Mouse (Mus musculus): ENCODE measurements around the gene Rgl3. TPM values are rescaled to one million over a fixed set of nuclear protein-coding genes. Genes with fewer than 3 reads are reported as not detected.
A peak's percentile ranks its signal among the peaks of the same experiment; 100 is the strongest.

Rgl3 gene
- total and polyA plus RNA-seq, 3 experiments, result not detected

- peak; percentile 88 for TF ChIP-seq NELFE (IDR thresholded peaks at IDR 0.05; ENCODE audit: low read depth, low read length)
- no peak for TF ChIP-seq SMC3 (IDR thresholded peaks at IDR 0.05; ENCODE audit: low read depth, low read length)
- TF ChIP-seq ZKSCAN1 (IDR thresholded peaks at IDR 0.05; ENCODE audit: borderline replicate concordance, low read depth, low read length), result no peak
- TF ChIP-seq CHD1 (IDR thresholded peaks at IDR 0.05; ENCODE audit: low read depth, low read length), result no peak
- peak; percentile 89 for TF ChIP-seq POLR2A (IDR thresholded peaks at IDR 0.05; ENCODE audit: low read depth, low read length)
- no peak for TF ChIP-seq UBTF (IDR thresholded peaks at IDR 0.05; ENCODE audit: low read depth, low read length)
- TF ChIP-seq RCOR1 (conservative IDR thresholded peaks at IDR 0.05; ENCODE audit: low read depth, low read length), result peak; percentile 100
- TF ChIP-seq USF2 (conservative IDR thresholded peaks at IDR 0.05; ENCODE audit: low read depth, low read length), result peak; percentile 99
- peak; percentile 59; the same call in 1 of the 2 replicates for TF ChIP-seq ZMIZ1 (IDR thresholded peaks at IDR 0.05; ENCODE audit: low read depth, low read length)
- TF ChIP-seq RAD21 (IDR thresholded peaks at IDR 0.05; ENCODE audit: low read depth, low read length), result no peak
- no peak for TF ChIP-seq E2F4 (IDR thresholded peaks at IDR 0.05; ENCODE audit: insufficient replicate concordance, low read depth, low read length)
- peak; percentile 90 for TF ChIP-seq ELF1 (IDR thresholded peaks at IDR 0.05; ENCODE audit: low read depth, low read length)
- peak; percentile 74; the same call in 1 of the 2 replicates for TF ChIP-seq POLR2AphosphoS2 (IDR thresholded peaks at IDR 0.05; ENCODE audit: low read depth, low read length)
These were observed 13.2 kb upstream of the Rgl3 start, which contains the start of the genes Ccdc151 and Prkcsh (continued) for GRCm38 (mm10) chr9:22002194-22003162.

- H3K4me3 ChIP-seq (replicated peaks in 1 of 3; ENCODE audit: low read depth in 2 of 3, low read length in 2 of 3, poor library complexity in 1 of 3), result no peak overlapping the region
- peaks cover 27% of the 10 kb centered on the region for H3K27me3 ChIP-seq (replicated peaks)
- no peak overlapping the region for H3K27ac ChIP-seq (ENCODE audit: insufficient read depth, low read depth)
- H3K4me2 ChIP-seq (ENCODE audit: insufficient read depth, low read depth, poor library complexity, severe bottlenecking), result no peak overlapping the region
- H3K36me3 ChIP-seq (replicated peaks in 1 of 2; ENCODE audit: control insufficient read depth in 1 of 2, insufficient read depth in 1 of 2, low read length in 1 of 2), result peaks cover 26 to 30% of the 10 kb centered on the region in 2 experiments
- dilution Hi-C loops (cut with MboI; ENCODE audit: extremely low pct_ligation_motif_present, extremely low pct_unique_long_range_greater_than_20kb, low sequenced_read_pairs) (no loop called here), in situ Hi-C loops (cut with MboI; ENCODE audit: low pct_ligation_motif_present, low pct_unique_long_range_greater_than_20kb, low sequenced_read_pairs) (loop anchor here (5.0 kb wide), 1 partner anchor 39 kb away; the partner anchor contains the start of gene Epor)
- DNase-seq (ENCODE audit: extremely low read depth), result no peak
- H3K4me1 ChIP-seq (ENCODE audit: control insufficient read depth in 1 of 2, insufficient read depth in 2 of 2), result peaks cover 8 to 36% of the 10 kb centered on the region in 2 experiments
- no peaks in the 10 kb centered on the region for H3K9me3 ChIP-seq (replicated peaks; ENCODE audit: low read length)
- H3K79me2 ChIP-seq (replicated peaks; ENCODE audit: control insufficient read depth, extremely low read depth, insufficient read depth, poor library complexity, severe bottlenecking), result peaks cover 13% of the 10 kb centered on the region; the same call in 1 of the 2 replicates
- no peak for TF ChIP-seq EP300 (IDR thresholded peaks at IDR 0.05; ENCODE audit: low read length)
- TF ChIP-seq SIN3A (IDR thresholded peaks at IDR 0.05; ENCODE audit: low read length), result no peak
- no peak for TF ChIP-seq MAFK (IDR thresholded peaks at IDR 0.05; ENCODE audit: insufficient replicate concordance, low read length)
- TF ChIP-seq MAZ (IDR thresholded peaks at IDR 0.05; ENCODE audit: low read depth, low read length), result no peak
- no peak for TF ChIP-seq USF2 (conservative IDR thresholded peaks at IDR 0.05; ENCODE audit: low read depth, low read length)
- TF ChIP-seq NRF1 (IDR thresholded peaks at IDR 0.05; ENCODE audit: low read depth, low read length), result no peak
- no peak for TF ChIP-seq RAD21 (IDR thresholded peaks at IDR 0.05; ENCODE audit: low read depth, low read length)
- TF ChIP-seq HCFC1 (IDR thresholded peaks at IDR 0.05; ENCODE audit: low read depth, low read length), result no peak
- no peak for TF ChIP-seq UBTF (IDR thresholded peaks at IDR 0.05; ENCODE audit: low read depth, low read length)
- TF ChIP-seq TCF12 (IDR thresholded peaks at IDR 0.05; ENCODE audit: low read depth, low read length), result no peak
- no peak overlapping the region for H3K9ac ChIP-seq (ENCODE audit: insufficient read depth, low read depth)
These were observed 12.4 kb upstream of the Rgl3 start for GRCm38 (mm10) chr9:22001633-22002032.
